Mouse (Mus musculus) adrenal gland (tissue): ENCODE results near the gene Cisd1.

Source experiments
- intact Hi-C: fragments of 180-260 bp; cut with DNase I; formaldehyde crosslinking; loops from one replicate; pipeline ENCODE4 v1.15.1; 2025

Gene Cisd1

GRCm38 (mm10) chr10:71328382-71328781 is 16.4 kb downstream of the Cisd1 start:
- intact Hi-C loops = no loop called here

GRCm38 (mm10) chr10:71327386-71327785 is 17.4 kb downstream of the Cisd1 start:
- intact Hi-C loops = loop anchor here (1.0 kb wide), 1 partner anchor 74 kb away; no protein-coding TSS in a partner anchor

GRCm38 (mm10) chr10:71326789-71327188 is 18.0 kb downstream of the Cisd1 start:
- intact Hi-C loops = loop anchor here (1.0 kb wide), 1 partner anchor 75 kb away; no protein-coding TSS in a partner anchor

DNA sequence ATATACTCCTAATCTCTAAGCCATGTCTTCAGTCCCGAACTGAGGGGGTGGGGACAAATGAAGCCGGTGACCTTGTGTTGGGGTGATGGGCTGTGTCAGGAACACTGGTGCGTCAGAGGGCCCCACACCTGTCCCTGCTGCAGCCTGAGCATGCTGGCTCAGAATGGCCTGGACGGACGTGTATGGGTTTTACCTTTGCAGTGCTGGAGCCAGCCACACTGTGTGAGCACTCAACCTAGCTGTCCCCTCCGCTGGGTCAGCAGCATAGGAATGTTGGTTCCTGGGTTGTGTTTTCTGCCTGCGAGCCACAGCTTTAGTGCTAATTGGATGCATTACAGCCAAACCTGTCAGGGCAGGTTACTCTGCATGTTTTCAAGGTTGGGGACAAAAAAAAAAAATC is 18.6 kb downstream of the Cisd1 start:
- intact Hi-C loops = no loop called here

GRCm38 (mm10) chr10:71323669-71324068 is 21.1 kb downstream of the Cisd1 start:
- intact Hi-C loops = no loop called here

DNA sequence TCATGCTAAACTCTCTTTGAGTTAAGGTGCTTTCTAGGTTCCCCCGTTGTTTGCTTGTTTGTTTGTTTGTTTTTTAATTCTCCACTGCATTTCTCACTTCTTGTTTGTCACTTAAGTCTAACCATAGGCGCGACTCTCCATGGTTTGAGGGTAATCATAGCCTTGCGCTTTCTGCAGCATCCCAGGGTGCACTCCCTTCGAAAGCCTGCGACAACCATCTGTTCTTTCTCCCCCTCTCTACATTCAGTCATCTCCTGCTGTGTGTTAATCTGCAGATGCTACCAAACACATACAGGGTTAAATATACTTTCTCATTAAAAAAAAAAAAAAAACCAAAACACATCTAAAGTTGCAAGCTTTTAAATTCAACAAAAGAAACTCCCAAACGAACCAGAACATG is 28.3 kb downstream of the Cisd1 start:
- intact Hi-C loops = no loop called here

GRCm38 (mm10) chr10:71316056-71316455 is 28.7 kb downstream of the Cisd1 start:
- intact Hi-C loops = no loop called here

DNA sequence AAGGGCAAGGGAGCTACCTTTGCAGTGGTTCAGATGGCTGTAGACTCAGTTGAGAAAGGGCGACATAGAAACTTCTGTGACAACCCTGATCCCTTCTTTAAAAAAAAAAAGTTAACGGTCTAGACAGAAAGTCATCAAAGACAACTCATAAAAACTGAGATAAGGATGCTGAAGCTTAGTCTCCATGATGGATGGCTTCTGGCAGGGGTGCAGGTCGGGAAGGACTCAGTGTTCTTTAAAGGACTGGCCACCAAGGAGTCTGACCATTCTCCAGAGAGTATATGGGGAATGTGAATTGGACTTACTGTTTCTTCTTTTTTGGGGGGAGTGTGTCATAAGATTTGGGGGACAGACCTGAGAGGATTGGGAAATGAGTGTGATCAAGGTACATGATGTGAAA is 30.2 kb downstream of the Cisd1 start:
- intact Hi-C loops = no loop called here

DNA sequence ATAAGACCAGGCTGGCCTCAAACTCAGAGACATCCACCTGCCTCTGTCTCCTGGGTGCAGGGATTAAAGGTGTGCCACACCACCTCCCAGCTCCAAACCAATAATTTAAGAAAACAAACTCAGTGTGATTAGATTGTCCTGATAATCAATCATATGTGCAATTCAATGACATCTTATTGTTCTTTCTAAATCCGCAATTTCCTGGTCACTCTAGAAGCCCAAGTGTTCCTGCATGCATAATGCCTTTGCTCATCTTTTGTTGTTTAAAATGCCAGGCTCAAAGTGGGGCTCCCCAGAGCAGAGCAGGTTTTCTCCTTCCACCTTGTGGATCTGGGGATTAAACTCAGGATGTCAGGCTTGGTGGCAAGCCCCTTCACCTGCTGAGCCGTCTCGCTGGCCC is 34.5 kb downstream of the Cisd1 start:
- intact Hi-C loops = no loop called here

GRCm38 (mm10) chr10:71308199-71308598 is 36.6 kb downstream of the Cisd1 start:
- intact Hi-C loops = no loop called here

- intact Hi-C loops = no loop called here
Observed at GRCm38 (mm10) chr10:71306759-71307158, 38.0 kb downstream of the Cisd1 start.

DNA sequence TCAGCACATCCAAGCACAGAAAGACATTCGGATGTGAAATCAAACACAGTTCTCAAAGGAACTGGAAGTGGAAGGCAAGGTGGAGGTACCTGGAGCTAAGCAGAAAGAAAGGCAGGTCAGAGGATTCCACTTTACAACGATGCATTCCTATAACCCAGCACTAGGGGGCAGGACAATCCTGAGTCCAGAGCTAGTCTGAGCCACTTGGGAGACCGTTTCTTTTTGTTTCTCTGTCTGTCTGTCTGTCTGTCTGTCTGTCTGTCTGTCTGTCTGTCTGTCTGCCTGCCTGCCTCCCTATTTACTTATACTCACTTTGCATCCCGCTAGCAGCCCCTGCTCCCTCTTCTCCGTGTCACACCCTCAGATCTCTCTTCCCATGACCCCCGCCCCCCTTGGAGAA is 38.6 kb downstream of the Cisd1 start:
- intact Hi-C loops = no loop called here

DNA sequence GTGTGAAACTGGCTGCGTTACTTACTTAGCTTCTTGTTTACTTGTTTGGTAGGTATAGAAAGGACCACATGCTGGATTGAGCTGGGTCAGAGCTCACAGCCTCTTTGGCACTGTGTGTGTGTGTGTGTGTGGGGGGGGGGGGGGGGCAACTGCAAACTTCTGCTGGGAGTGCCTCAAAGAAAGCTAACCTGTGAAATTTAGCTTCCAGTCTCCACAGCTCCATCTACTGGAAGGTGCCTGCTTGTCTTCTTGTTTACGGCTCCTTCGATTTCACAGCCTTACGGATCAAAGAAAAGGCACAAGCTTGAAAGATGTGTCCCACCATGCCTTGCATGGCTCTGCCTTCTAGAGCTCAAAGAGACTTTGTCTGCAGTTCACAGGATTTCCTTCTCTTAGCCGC is 42.3 kb downstream of the Cisd1 start:
- intact Hi-C loops = no loop called here

DNA sequence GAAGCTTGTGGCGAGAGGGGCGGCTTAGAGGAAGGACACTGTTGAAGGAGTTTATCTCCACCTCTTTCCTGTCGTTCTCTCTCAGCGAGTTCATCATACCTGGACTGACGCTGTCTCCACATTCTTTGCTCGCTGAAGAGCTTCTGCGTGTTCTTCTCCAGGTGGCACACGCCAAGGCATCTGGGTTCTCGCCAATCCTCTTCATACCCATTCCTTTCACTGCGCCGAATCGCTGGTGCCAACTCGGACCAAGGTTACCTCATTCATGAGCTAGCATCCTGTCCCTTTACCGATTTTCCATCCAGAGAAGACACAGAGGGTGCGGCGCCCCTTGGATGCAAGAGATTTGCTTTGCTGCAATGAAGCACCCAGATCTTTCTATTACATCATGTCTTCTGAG is 44.6 kb downstream of the Cisd1 start:
- intact Hi-C loops = no loop called here

DNA sequence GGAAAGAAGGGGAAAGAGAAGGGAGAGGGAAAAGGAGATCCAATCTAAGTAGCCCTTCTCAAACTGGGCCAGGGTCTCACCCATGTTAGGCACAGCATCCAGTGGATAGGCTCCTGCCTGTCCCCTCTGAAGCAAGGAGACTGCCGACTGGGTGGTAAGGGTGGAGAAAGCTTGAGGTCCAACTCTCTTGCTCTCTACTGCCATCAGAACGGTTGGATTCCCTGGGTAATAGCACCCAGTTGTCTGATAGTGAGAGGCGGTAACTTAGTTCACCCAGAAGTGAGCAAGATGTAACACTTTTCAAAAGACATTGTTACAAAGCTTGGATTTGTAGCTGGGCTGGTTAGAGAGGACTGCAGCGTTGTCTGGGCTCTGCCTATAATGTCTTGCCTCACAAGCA is 51.5 kb downstream of the Cisd1 start:
- intact Hi-C loops = no loop called here

DNA sequence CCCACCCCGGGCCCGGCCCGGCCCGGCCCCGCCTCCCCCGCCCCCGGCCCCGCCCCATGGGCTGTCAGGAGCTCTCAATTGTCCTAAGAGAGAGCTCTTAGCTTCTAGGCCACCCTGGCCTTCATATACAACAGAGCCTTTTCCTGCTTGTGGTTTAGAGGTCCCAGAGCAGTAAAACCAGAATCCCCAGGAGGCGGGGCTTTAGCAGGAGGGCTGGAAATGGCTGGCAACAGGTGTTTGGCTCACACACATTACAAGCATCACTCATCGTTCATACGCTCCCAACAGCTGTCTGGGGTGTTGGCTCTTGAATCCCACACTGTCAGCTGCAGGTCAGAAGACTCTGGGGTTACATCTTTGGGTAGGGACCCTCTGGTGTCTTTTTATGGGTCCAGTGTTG is 52.5 kb downstream of the Cisd1 start:
- intact Hi-C loops = no loop called here

DNA sequence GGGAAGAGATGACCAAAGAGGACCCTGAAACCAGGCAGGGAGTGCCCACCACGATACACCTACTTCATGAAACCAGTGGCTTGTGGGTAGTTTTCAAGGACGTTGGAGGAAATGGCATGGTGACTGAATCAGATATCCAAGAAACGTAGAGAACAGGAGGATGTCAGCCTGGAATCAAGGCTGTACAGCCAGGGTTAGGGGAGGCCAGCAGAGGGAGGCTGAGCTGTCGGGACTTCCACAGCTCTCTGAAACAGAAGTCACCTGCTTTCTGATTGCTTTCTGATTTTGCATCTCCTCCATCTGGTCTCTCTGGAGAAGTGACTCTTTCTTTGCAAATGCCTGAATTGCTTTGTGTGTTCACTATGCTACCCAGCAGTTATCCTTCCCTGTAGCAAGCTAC is 53.0 kb downstream of the Cisd1 start:
- intact Hi-C loops = no loop called here

DNA sequence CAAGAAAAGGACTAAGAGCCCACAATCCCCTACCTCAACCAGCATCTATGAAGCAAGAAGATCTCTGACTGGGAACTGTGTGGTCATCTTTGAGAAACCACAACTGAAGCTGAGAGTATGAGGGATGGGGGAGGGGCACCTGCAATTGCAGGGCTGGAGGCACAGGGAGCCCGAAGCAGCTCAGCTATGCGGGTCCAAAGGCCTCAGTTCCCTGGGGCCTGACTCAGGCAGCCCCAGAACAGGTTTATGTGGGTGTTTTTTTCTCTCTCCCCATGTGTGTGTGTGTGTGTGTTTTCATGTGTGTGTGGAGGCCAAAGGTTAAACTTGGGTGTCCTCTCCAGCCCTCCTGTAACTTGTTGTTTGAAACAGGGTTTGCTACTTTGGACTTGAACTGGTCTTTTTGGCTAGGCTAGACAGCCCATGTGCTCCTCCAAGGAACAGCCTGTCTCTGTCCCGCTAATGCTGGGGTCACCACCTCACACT is 53.5 kb downstream of the Cisd1 start:
- intact Hi-C loops = no loop called here

GRCm38 (mm10) chr10:71285126-71285580 is 59.6 kb downstream of the Cisd1 start, which contains the start of gene Ube2d1:
Ube2d1 (minus strand) TSS chr10:71285262.
- intact Hi-C loops = no loop called here

DNA sequence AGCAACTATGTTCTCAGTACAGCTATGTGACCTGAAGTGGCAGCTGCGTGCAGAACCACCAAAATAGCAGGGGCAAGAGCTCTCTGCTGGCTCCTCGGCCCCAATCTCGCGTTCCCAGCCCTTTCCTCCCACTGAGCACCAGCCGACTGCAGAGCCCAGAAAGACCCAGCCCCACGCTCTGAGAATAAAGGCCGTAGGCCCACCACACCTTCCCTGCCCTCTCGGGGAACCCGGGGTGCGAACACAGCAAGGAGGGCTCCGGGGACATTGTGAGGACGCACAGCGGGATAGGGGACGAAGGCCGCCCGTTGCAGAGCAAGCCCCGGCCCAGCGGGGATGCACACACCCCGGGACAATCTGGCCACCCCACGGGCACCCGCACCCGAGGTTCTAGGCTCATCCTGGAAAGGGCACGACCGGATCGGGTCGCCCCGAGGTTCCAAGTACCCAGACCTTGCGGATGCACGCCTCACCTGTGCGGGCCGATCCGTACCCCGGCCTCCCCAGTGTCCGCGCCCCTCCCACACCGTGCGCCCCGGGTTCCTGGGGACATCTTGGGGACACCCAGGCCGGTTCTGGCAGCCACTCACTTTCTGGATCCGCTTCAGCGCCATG is 60.1 kb downstream of the Cisd1 start:
- intact Hi-C loops = no loop called here

DNA sequence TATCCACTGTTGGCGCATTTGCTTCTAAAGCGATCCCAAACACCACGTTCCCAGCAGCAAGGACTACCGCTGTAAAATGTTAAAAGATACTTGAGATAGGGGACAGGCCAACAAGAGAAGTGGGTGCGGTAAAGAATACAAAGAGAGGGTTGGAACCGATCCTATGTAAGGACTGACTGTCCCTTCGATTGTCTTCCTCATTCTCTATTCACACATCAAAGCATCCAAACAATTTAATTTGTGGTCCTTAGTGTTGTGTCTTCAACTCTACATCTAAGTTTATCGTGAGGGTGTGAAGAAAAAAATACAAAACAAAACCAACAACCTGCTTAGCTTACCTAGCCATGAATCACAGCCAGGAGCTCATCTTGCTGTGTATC is 60.6 kb downstream of the Cisd1 start:
- intact Hi-C loops = no loop called here
